Mouse (Mus musculus): ENCODE results near the gene Txnip. TPM values are rescaled to one million over a fixed set of nuclear protein-coding genes. Genes with fewer than 3 reads are reported as not detected.
A peak's percentile ranks its signal among the peaks of the same experiment; 100 is the strongest.

Gene Txnip
- polyA plus RNA-seq, 1 experiment from 2014 or later: 52.0 TPM

GRCm38 (mm10) chr3:96540740-96541139 is 17.0 kb upstream of the Txnip start:
- Histone ChIP-seq H3K9ac (0 out of 2 replicates have a peak overlapping the region, but pooled peaks have one; percentile 12), H3K36me3 (replicated peaks) (no peaks in the 10 kb centered on the region), H3K9me3 (no peaks in the 10 kb centered on the region), H3K27ac (no peak overlapping the region), H3K4me1 (peaks cover 4% of the 10 kb centered on the region; the same call in 1 of the 2 replicates), H3K4me3 (no peak overlapping the region), H3K27me3 (replicated peaks) (0 out of 2 replicates have a peak, but pooled peaks cover 5% of the 10 kb centered on the region), H3K4me2 (no peak overlapping the region)
- ATAC-seq (replicated peaks): no peak
- WGBS: 23% methylated on average over 6 of the region's 6 CpGs

GRCm38 (mm10) chr3:96541328-96542078 is 16.3 kb upstream of the Txnip start:
- no peaks in the 10 kb centered on the region for H3K36me3 ChIP-seq (replicated peaks)
- 0 out of 2 replicates have a peak, but pooled peaks cover 7% of the 10 kb centered on the region for H3K27me3 ChIP-seq (replicated peaks)
- 0 out of 2 replicates have a peak overlapping the region, but pooled peaks have one; percentile 6 for H3K9ac ChIP-seq
- H3K9me3 ChIP-seq: no peaks in the 10 kb centered on the region
- no peak overlapping the region for H3K27ac ChIP-seq
- peaks cover 4% of the 10 kb centered on the region; the same call in 1 of the 2 replicates for H3K4me1 ChIP-seq
- H3K4me2 ChIP-seq: no peak overlapping the region
- no peak overlapping the region for H3K4me3 ChIP-seq
- WGBS: 19% methylated on average over 14 of the region's 14 CpGs
- ATAC-seq (replicated peaks): 0 out of 2 replicates have a peak, but pooled peaks have one; percentile 24

GRCm38 (mm10) chr3:96542554-96542953 is 15.2 kb upstream of the Txnip start:
- Histone ChIP-seq H3K9ac (no peak overlapping the region), H3K4me2 (no peak overlapping the region), H3K4me3 (no peak overlapping the region), H3K4me1 (peaks cover 4% of the 10 kb centered on the region; the same call in 1 of the 2 replicates), H3K9me3 (no peaks in the 10 kb centered on the region), H3K27me3 (replicated peaks) (0 out of 2 replicates have a peak, but pooled peaks cover 7% of the 10 kb centered on the region), H3K27ac (no peak overlapping the region), H3K36me3 (replicated peaks) (no peaks in the 10 kb centered on the region)
- no peak for ATAC-seq (replicated peaks)
- WGBS: 80% methylated on average over 8 of the region's 8 CpGs

GRCm38 (mm10) chr3:96543345-96543744 is 14.4 kb upstream of the Txnip start:
- Histone ChIP-seq H3K9me3 (no peaks in the 10 kb centered on the region), H3K27me3 (replicated peaks) (0 out of 2 replicates have a peak, but pooled peaks cover 7% of the 10 kb centered on the region), H3K4me2 (no peak overlapping the region), H3K4me3 (no peak overlapping the region), H3K4me1 (peaks cover 6% of the 10 kb centered on the region; the same call in 1 of the 2 replicates), H3K27ac (no peak overlapping the region), H3K9ac (no peak overlapping the region), H3K36me3 (replicated peaks) (no peaks in the 10 kb centered on the region)
- ATAC-seq (replicated peaks): no peak
- 88% methylated on average over 11 of the region's 11 CpGs for WGBS

DNA sequence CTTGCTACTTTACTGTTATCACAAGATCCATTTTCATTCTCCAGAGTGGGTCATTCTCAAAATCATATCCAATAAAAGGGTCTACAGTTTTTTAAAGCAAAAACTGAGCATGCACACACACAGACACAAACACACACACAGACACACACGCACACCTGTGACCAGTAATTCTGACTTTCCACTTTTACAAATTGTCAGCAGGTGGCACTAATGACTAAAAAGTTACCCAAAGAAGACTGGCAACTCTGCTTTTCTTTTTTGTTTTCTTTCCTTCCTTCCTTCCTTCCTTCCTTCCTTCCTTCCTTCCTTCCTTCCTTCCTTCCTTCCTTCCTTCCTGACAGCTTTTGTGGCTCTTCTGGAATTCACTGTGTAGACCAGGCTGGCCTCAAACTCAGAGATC is 12.2 kb upstream of the Txnip start:
- no peak overlapping the region for H3K9ac ChIP-seq
- no peak overlapping the region for H3K27ac ChIP-seq
- peaks cover 7% of the 10 kb centered on the region; the same call in 1 of the 2 replicates for H3K27me3 ChIP-seq (replicated peaks)
- H3K4me2 ChIP-seq: no peak overlapping the region
- H3K36me3 ChIP-seq (replicated peaks): no peaks in the 10 kb centered on the region
- H3K9me3 ChIP-seq: no peaks in the 10 kb centered on the region
- no peak overlapping the region for H3K4me3 ChIP-seq
- H3K4me1 ChIP-seq: peaks cover 6% of the 10 kb centered on the region; the same call in 1 of the 2 replicates
- 27% methylated on average over 1 of the region's 1 CpGs for WGBS
- ATAC-seq (replicated peaks): no peak

- 47% methylated on average over 4 of the region's 4 CpGs for WGBS
- Histone ChIP-seq H3K4me3 (no peak overlapping the region), H3K4me2 (no peak overlapping the region), H3K9me3 (no peaks in the 10 kb centered on the region), H3K27ac (no peak overlapping the region), H3K27me3 (replicated peaks) (peaks cover 7% of the 10 kb centered on the region; the same call in 1 of the 2 replicates), H3K9ac (no peak overlapping the region), H3K36me3 (replicated peaks) (no peaks in the 10 kb centered on the region), H3K4me1 (0 out of 2 replicates have a peak, but pooled peaks cover 2% of the 10 kb centered on the region)
- no peak for ATAC-seq (replicated peaks)
Observed at GRCm38 (mm10) chr3:96546880-96547279, 10.9 kb upstream of the Txnip start.

DNA sequence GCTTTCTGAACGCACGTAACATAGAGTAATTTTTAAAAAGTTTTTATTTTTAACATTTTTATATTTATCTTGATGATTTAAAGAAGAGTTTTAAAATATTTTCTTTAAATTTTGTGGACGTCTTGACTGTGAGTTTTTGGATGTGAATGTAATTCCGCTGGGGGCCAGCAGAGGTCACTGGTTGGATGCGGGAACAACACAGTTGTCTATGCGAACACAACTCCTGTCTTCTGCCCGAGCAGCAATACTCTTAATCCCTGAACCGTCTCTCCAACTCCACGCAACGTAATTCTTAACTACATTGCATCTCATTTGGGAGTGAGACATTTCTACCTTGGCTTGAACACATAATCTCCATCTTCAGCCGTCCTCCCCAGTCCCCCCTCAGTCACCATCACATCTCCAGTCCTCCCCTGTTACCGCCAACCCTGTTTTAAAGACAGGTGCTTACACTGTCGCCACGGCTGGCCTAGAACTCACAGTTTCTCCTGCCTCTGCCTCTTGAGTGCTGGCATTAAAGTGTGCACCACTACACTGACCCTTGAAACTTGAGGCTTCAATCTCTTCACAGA is 10.3 kb upstream of the Txnip start:
- Histone ChIP-seq H3K9me3 (no peaks in the 10 kb centered on the region), H3K4me1 (0 out of 2 replicates have a peak, but pooled peaks cover 2% of the 10 kb centered on the region), H3K4me3 (no peak overlapping the region), H3K9ac (no peak overlapping the region), H3K27ac (no peak overlapping the region), H3K36me3 (replicated peaks) (no peaks in the 10 kb centered on the region), H3K4me2 (peak overlapping the region; percentile 28), H3K27me3 (replicated peaks) (peaks cover 3% of the 10 kb centered on the region; the same call in 1 of the 2 replicates)
- ATAC-seq (replicated peaks): peak; percentile 52
- 7% methylated on average over 14 of the region's 14 CpGs for WGBS

GRCm38 (mm10) chr3:96548824-96549223 is 8.9 kb upstream of the Txnip start:
- Histone ChIP-seq H3K27me3 (replicated peaks) (peaks cover 3% of the 10 kb centered on the region; the same call in 1 of the 2 replicates), H3K4me2 (no peak overlapping the region), H3K4me3 (no peak overlapping the region), H3K36me3 (replicated peaks) (no peaks in the 10 kb centered on the region), H3K9me3 (no peaks in the 10 kb centered on the region), H3K27ac (no peak overlapping the region), H3K4me1 (0 out of 2 replicates have a peak, but pooled peaks cover 2% of the 10 kb centered on the region), H3K9ac (no peak overlapping the region)
- ATAC-seq (replicated peaks): no peak
- WGBS: 88% methylated on average over 7 of the region's 7 CpGs

DNA sequence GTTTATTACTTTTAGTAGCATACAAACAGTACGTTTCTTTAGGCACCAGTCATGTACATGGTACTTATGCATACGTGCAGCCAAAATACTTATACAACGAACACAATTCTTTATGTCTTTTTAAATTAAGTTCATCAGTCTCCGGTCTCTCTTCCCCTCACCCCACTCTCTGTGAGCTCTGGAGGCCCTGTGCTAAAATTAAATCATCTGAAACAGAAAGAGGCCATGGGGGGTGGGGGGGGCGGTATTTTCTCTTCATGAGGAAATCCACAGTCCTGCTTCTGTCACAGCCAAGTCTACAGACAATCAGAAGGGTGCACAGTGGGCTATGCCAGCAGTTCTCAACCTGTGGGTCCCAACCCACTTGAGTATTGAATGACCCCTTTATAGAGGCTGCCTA is 8.4 kb upstream of the Txnip start:
- H3K27ac ChIP-seq: no peak overlapping the region
- peaks cover 3% of the 10 kb centered on the region; the same call in 1 of the 2 replicates for H3K27me3 ChIP-seq (replicated peaks)
- H3K9ac ChIP-seq: no peak overlapping the region
- no peak overlapping the region for H3K4me2 ChIP-seq
- no peaks in the 10 kb centered on the region for H3K9me3 ChIP-seq
- 0 out of 2 replicates have a peak, but pooled peaks cover 2% of the 10 kb centered on the region for H3K4me1 ChIP-seq
- H3K4me3 ChIP-seq: no peak overlapping the region
- no peak for ATAC-seq (replicated peaks)
- H3K36me3 ChIP-seq (replicated peaks): no peaks in the 10 kb centered on the region
- 82% methylated on average over 5 of the region's 5 CpGs for WGBS

- peaks cover 2% of the 10 kb centered on the region; the same call in 1 of the 2 replicates for H3K27me3 ChIP-seq (replicated peaks)
- no peak for ATAC-seq (replicated peaks)
- no peaks in the 10 kb centered on the region for H3K36me3 ChIP-seq (replicated peaks)
- 18% methylated on average over 8 of the region's 8 CpGs for WGBS
- no peaks in the 10 kb centered on the region for H3K9me3 ChIP-seq
- H3K4me2 ChIP-seq: no peak overlapping the region
- no peak overlapping the region for H3K27ac ChIP-seq
- no peak overlapping the region for H3K4me3 ChIP-seq
- H3K4me1 ChIP-seq: peaks cover 8% of the 10 kb centered on the region; the same call in 1 of the 2 replicates
- H3K9ac ChIP-seq: no peak overlapping the region
Observed at GRCm38 (mm10) chr3:96551203-96551602, 6.6 kb upstream of the Txnip start.

- no peaks in the 10 kb centered on the region; the same call in 1 of the 2 replicates for H3K27me3 ChIP-seq (replicated peaks)
- no peak for ATAC-seq (replicated peaks)
- WGBS: 74% methylated on average over 7 of the region's 7 CpGs
Observed at GRCm38 (mm10) chr3:96551890-96552289, 5.9 kb upstream of the Txnip start.

DNA sequence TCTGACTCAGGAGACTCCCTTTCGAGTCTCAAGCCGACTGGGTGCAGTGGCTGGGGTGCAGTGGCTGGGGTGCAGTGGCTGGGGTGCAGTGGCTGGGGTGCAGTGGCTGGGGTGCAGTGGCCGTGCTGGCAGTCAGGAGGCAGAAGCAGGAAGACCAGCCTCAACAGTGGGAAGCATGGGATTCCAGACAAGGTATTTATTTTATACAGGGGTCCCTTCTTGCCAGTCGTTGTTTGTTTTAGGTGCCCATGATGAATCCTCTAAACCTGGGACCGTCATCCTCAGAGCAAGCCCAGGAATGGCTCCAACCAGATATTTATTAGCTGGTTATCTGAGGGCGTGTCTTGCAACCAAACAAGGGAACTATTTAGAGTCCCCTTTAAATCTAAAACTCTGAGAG is 4.2 kb upstream of the Txnip start:
- Histone ChIP-seq H3K4me2 (no peak overlapping the region), H3K9ac (no peak overlapping the region), H3K9me3 (no peaks in the 10 kb centered on the region), H3K4me3 (no peak overlapping the region), H3K4me1 (peaks cover 20% of the 10 kb centered on the region), H3K27me3 (replicated peaks) (no peaks in the 10 kb centered on the region; the same call in 1 of the 2 replicates), H3K36me3 (replicated peaks) (no peaks in the 10 kb centered on the region), H3K27ac (no peak overlapping the region)
- 79% methylated on average over 6 of the region's 6 CpGs for WGBS
- ATAC-seq (replicated peaks): no peak

More at GRCm38 (mm10) chr3:96551890-96552289, 5.9 kb upstream of the Txnip start:
- Histone ChIP-seq H3K9ac (no peak overlapping the region), H3K4me2 (no peak overlapping the region), H3K4me1 (peaks cover 14% of the 10 kb centered on the region), H3K27ac (no peak overlapping the region), H3K9me3 (no peaks in the 10 kb centered on the region), H3K36me3 (replicated peaks) (no peaks in the 10 kb centered on the region), H3K4me3 (no peak overlapping the region)

Measured in midbrain, embryonic 15.5 days (tissue).